Mouse (Mus musculus) heart, embryonic 11.5 days (tissue): ENCODE data around the gene Sez6. TPM values are rescaled to one million over a fixed set of nuclear protein-coding genes. Genes with fewer than 3 reads are reported as not detected.
A peak's percentile ranks its signal among the peaks of the same experiment; 100 is the strongest.

Experiments used
- ATAC-seq: fragments of 200-750 bp; cut with Nextera tagmentation; replicated peaks from 2 replicates; pipeline ENCODE4 v1.8.0; 2017; ENCODE audit warnings: moderate library complexity; ENCODE audit not compliant: insufficient number of reproducible peaks, low FRiP score, low TSS enrichment
- H3K27ac ChIP-seq: fragments of 300-500 bp; sonication (generic); 2 replicates; pipeline ENCODE4 v1.5.1; 2014; ENCODE audit warnings: mild to moderate bottlenecking, low read depth, low read length
- H3K27me3 ChIP-seq: fragments of 300-500 bp; sonication (generic); 2 replicates; pipeline ENCODE4 v1.6.1; 2014; ENCODE audit warnings: mild to moderate bottlenecking, low read length, mixed read lengths; ENCODE audit not compliant: control insufficient read depth, insufficient read depth
- H3K36me3 ChIP-seq: fragments of 300-500 bp; sonication (generic); 2 replicates; pipeline ENCODE4 v1.6.1; 2014; ENCODE audit warnings: mild to moderate bottlenecking, low read length, moderate library complexity, mixed read lengths; ENCODE audit not compliant: control insufficient read depth, insufficient read depth
- H3K4me1 ChIP-seq: fragments of 300-500 bp; sonication (generic); 2 replicates; pipeline ENCODE4 v1.6.1; 2014; ENCODE audit warnings: low read length; ENCODE audit not compliant: control insufficient read depth, insufficient read depth
- H3K4me2 ChIP-seq: fragments of 300-500 bp; sonication (generic); 2 replicates; pipeline ENCODE4 v1.6.1; 2014; ENCODE audit warnings: mild to moderate bottlenecking, moderate library complexity
- H3K4me3 ChIP-seq: fragments of 300-500 bp; sonication (generic); 2 replicates; pipeline ENCODE4 v1.5.1; 2014; ENCODE audit warnings: low read depth, low read length
- H3K9ac ChIP-seq: fragments of 300-500 bp; sonication (generic); 2 replicates; pipeline ENCODE4 v1.6.1; 2014; ENCODE audit warnings: mild to moderate bottlenecking, low read depth, low read length, moderate library complexity
- H3K9me3 ChIP-seq: fragments of 300-500 bp; sonication (generic); replicated peaks from 2 replicates; pipeline ENCODE4 v1.6.1; 2016; ENCODE audit warnings: low read length; ENCODE audit not compliant: control insufficient read depth
- WGBS: fragments of 180-500 bp; shearing (Covaris S2); extraction: QIAGEN DNeasy Blood & Tissue Kit; methylation state at CpG from one replicate; pipeline ENCODE4 v1.1.7; 2014; ENCODE audit not compliant: insufficient replicate concordance; 5-methylcytosine and 5-hydroxymethylcytosine counted together
- polyA plus RNA-seq: library from polyadenylated mRNA; unstranded; fragments of >200 nt; fragmentation: Nextera tagmentation; extraction: Ambion mirVana; gene quantifications from 2 replicates; pipeline ENCODE4 v1.2.1, GENCODE M21; 2014

Sez6 gene
- polyA plus RNA-seq, 1 experiment from 2014 or later, result 0.09 TPM

DNA sequence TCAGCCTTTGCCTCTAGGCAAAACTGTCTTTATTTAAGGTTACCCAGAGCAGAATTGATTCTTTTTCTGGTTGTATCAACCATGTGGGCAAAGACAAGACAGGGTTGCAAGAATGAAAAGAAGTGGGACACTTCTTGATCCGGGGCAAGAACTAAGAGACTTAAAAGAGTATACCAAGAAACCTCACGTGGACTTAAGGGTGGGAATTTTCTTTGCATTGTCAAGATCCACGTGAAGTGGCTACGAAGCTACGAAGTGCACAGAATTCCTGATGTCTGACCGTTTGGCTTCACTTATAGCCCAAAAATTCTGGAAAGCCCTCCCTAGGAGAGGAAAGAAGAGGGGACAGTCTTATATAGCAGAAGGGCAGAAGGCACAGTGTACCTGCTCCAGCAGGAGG, 37.3 kb upstream of the Sez6 start:
- 31% methylated on average over 6 of the region's 6 CpGs for WGBS
- H3K9me3 ChIP-seq, result no peaks in the 10 kb centered on the region
- peaks cover 18% of the 10 kb centered on the region for H3K27me3 ChIP-seq
- no peaks in the 10 kb centered on the region for H3K36me3 ChIP-seq
- H3K4me1 ChIP-seq, result peaks cover 24% of the 10 kb centered on the region
- H3K4me2 ChIP-seq, result 0 out of 2 replicates have a peak overlapping the region, but pooled peaks have one; percentile 15
- no peak for ATAC-seq
- no peak overlapping the region for H3K4me3 ChIP-seq
- H3K9ac ChIP-seq, result peak overlapping the region; percentile 16; the same call in 1 of the 2 replicates
- peak overlapping the region; percentile 25; the same call in 1 of the 2 replicates for H3K27ac ChIP-seq

DNA sequence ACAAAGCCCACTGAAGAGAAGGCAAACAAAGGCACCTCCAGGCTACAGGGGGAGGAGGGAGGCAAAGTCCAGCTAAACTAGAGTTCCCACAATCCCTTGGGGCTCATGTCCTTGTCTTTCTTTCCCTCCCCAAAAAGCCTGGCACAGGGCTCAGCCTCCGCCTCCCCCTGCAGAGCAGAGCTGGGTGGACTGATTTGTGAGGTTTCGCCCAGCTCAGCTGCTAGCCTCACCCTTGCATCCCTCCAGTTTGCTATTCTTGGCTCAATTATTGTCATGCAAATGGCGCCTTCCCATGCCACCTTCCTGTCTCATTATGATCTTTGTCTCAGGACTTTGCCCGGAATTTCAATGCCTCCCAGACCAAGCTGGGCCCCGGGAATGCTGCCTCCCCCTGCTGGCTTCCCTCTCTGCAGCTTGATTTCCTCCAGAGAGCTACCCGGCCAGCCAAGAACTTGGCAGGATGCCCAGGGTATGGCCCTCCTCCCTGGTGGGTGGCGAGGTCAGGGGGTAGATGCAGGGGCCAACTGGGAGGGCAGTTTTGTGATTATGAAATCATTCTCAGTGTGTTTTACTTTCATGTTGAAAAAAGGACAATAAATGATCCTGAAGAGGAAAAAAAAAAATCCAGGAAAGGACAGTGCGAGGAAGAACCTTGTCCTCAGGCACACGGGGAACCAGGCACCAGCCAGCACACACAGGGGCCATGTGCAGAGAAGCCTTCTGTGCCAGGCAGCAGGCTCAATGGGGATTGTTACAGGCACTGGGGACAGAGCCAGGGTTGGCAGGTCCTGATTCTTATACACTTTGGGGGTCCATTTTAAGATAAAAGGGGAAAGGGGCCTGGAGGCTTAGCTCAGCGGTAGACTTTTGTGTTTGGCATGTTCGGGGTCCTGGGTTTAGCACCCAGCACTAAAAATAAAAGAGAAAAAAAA, 36.5 kb upstream of the Sez6 start, which contains the start of gene Pipox:
Pipox (minus strand) TSS at position 310 of the 932 bp plus-strand sequence.
- H3K9me3 ChIP-seq, result no peaks in the 10 kb centered on the region
- peak within 1 kb of the TSS; percentile 16; the same call in 1 of the 2 replicates for H3K9ac ChIP-seq
- H3K27ac ChIP-seq, result peak within 1 kb of the TSS; percentile 47
- ATAC-seq, result peak; percentile 75
- H3K36me3 ChIP-seq, result no peaks in the 10 kb centered on the region
- H3K27me3 ChIP-seq, result peaks cover 22% of the 10 kb centered on the region
- H3K4me3 ChIP-seq, result no peak within 1 kb of the TSS
- WGBS, result 21% methylated on average over 11 of the region's 11 CpGs
- H3K4me1 ChIP-seq, result peaks cover 24% of the 10 kb centered on the region
- H3K4me2 ChIP-seq, result 0 out of 2 replicates have a peak within 1 kb of the TSS, but pooled peaks have one; percentile 15

DNA sequence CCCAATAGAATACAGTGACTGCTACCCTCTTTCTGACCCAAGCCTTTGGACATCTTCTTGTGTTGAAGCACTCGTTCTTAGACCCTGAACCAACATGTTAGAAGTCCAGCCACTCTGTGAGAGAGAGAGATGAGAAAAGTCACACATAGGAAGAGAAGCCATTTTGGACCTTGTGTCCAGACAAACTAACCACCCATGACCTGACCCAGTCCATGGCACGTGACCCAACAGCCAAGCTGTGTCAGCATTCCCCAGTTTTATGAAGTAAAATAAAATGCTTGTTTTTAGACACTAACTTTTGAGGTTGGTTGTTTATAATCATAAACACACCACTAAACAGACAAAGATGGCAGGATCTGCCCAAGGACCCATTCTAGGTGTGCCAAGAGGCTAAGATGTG, 35.6 kb upstream of the Sez6 start:
- ATAC-seq, result no peak
- 70% methylated on average over 2 of the region's 2 CpGs for WGBS

DNA sequence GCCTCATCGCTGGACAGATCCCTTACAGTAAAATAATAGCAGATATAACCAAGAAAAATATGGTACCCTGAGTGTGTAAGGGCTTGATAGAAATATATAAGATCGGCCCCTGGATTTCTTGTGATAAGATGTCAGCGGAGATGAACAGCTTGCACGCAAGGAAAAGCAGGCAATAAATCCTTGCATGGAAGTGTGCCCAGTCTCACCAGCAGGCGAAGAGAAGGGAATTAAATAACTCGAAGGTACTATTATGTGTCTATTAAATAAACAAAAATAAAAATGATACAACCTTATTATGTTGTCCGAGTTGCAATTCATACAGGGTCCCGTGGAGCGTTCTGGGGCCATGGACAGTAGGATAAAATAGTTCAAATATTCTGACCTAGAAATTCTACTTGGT, 34.6 kb upstream of the Sez6 start:
- Histone ChIP-seq H3K4me3 (no peak overlapping the region), H3K27ac (no peak overlapping the region), H3K36me3 (no peaks in the 10 kb centered on the region), H3K9me3 (no peaks in the 10 kb centered on the region), H3K9ac (no peak overlapping the region), H3K4me2 (no peak overlapping the region), H3K4me1 (peaks cover 24% of the 10 kb centered on the region), H3K27me3 (peaks cover 22% of the 10 kb centered on the region)
- WGBS, result 85% methylated on average over 9 of the region's 9 CpGs
- ATAC-seq, result no peak

More for the DNA sequence above, 35.6 kb upstream of the Sez6 start:
- Histone ChIP-seq H3K9me3 (no peaks in the 10 kb centered on the region), H3K27ac (no peak overlapping the region), H3K27me3 (peaks cover 22% of the 10 kb centered on the region), H3K4me1 (peaks cover 24% of the 10 kb centered on the region), H3K4me2 (no peak overlapping the region), H3K9ac (no peak overlapping the region), H3K4me3 (no peak overlapping the region), H3K36me3 (no peaks in the 10 kb centered on the region)

DNA sequence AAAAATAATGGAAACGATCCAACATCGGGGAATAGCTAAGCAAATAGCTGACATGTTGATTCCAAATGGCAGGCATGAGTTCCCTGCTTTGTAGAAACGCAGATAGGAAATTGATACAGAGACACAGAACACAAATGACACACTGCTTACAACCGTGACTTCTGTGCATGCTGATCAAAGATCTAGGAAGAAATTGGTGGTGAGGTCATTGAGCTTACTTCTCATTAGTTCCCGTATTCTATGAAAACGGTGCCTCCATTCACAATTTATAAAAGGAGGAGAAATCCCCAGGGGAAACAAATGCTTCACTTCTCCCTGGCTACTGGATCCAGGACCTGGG, 34.1 kb upstream of the Sez6 start:
- Histone ChIP-seq H3K4me2 (peak overlapping the region; percentile 50), H3K9me3 (no peaks in the 10 kb centered on the region), H3K4me3 (no peak overlapping the region), H3K36me3 (no peaks in the 10 kb centered on the region), H3K9ac (no peak overlapping the region), H3K4me1 (peaks cover 24% of the 10 kb centered on the region), H3K27ac (no peak overlapping the region), H3K27me3 (peaks cover 22% of the 10 kb centered on the region)
- 59% methylated on average over 6 of the region's 6 CpGs for WGBS
- no peak for ATAC-seq

DNA sequence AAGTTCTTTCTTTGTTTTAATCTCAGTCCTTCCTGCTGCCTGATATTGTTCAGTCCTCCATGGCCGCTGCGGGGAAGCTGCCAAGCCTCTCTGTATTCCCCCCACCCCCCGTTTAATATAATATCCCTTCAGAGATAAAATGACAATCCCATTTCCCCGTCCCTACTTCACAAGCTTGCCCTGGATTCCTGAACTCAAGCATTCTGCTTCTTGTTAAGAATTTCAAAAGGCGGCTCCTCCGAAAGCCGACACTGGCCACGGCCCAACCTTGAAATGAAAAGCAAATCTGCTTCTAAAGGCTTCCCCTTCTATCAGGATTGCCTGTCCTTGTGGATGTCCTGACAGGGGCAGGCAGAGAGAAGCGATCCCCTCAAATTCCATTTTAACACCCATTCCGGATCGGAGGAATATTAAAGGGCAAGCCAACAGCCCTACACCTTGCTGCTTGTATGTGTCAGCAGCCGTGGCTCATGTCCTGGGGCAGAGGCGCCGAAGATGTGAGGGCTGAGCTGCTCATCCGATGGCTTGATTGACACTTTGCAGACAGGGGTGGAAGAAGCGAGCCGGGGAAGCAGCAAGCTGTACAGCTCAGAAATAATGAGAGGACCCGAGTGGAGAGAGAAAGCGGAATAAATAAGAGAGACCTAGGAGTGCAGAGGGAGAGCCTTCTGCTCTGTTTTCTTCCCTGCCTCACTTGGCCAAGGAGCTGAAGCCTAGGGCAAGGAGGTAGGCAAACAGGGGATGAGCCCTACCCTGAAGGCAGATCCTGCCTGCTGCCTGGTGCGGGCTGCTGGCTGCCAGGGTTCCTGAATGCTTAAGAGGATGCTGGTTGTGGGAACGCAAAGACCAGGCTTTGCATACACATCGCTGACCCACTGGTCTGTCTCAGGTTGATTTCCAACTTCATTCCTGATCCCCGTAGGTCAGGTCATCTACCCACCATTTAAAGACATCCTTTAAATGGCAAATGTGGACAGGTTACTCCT, 33.5 kb upstream of the Sez6 start:
- ATAC-seq, result no peak
- Histone ChIP-seq H3K4me3 (peak overlapping the region; percentile 1; the same call in 1 of the 2 replicates), H3K36me3 (no peaks in the 10 kb centered on the region), H3K27ac (no peak overlapping the region), H3K9me3 (no peaks in the 10 kb centered on the region), H3K4me1 (peaks cover 24% of the 10 kb centered on the region), H3K9ac (no peak overlapping the region), H3K27me3 (peaks cover 26% of the 10 kb centered on the region), H3K4me2 (peak overlapping the region; percentile 50)
- 21% methylated on average over 23 of the region's 23 CpGs for WGBS

DNA sequence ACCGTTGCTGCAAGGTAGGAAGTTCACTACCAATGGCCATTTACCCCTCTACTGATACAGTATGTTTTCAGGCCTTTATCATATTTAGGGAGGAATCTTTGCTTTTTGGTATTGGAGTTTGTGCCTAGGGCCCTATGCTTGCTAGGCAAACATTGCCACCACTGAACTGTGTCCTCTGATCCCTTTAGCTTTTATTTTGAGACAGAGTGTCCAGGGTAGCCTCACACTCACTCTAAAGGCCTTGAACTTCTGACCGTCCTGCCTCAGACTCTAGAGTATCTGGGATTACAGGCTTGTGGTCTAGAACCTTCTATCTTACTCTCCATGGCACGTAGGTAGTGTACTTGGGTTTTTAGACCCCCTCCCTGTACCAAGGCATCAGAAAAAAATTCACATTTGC, 30.4 kb upstream of the Sez6 start:
- Histone ChIP-seq H3K4me2 (no peak overlapping the region), H3K27me3 (peaks cover 28% of the 10 kb centered on the region), H3K27ac (no peak overlapping the region), H3K9me3 (no peaks in the 10 kb centered on the region), H3K9ac (no peak overlapping the region), H3K4me1 (peaks cover 9% of the 10 kb centered on the region), H3K36me3 (no peaks in the 10 kb centered on the region), H3K4me3 (no peak overlapping the region)
- no peak for ATAC-seq
- 83% methylated on average over 3 of the region's 3 CpGs for WGBS

DNA sequence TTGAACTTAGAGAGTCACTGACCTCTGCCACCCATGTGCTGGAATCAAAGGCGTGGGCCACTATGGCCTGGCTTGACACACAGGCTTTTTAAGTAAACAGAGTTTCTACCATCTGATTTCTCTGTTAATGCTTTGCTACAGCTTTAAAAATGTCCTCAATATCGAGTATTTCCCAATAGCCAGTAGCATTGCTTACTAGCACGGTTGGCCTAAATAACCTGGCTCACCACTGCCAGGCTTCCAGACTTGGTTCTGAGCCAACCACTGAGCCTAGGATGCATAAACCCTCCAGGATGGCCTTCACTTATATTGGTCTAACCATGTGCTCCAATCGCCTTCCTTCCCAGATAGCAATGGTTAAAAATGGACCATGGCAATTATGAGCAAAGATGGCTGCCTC, 29.9 kb upstream of the Sez6 start:
- H3K4me3 ChIP-seq, result no peak overlapping the region
- no peak overlapping the region for H3K4me2 ChIP-seq
- peaks cover 28% of the 10 kb centered on the region for H3K27me3 ChIP-seq
- no peak for ATAC-seq
- H3K9ac ChIP-seq, result no peak overlapping the region
- WGBS, result 76% methylated on average over 4 of the region's 4 CpGs
- no peak overlapping the region for H3K27ac ChIP-seq
- H3K9me3 ChIP-seq, result no peaks in the 10 kb centered on the region
- peaks cover 9% of the 10 kb centered on the region for H3K4me1 ChIP-seq
- no peaks in the 10 kb centered on the region for H3K36me3 ChIP-seq
